Mouse (Mus musculus) hindbrain, embryonic 12.5 days (tissue): ENCODE measurements around the gene Ushbp1. TPM values are rescaled to one million over a fixed set of nuclear protein-coding genes. Genes with fewer than 3 reads are reported as not detected.

Experiments
- ATAC-seq: fragments of 200-750 bp; cut with Nextera tagmentation; 2 replicates; pipeline ENCODE4 v1.8.0; 2017; ENCODE audit warnings: moderate TSS enrichment; ENCODE audit not compliant: low FRiP score
- H3K27ac ChIP-seq: fragments of 300-500 bp; sonication (generic); 2 replicates; pipeline ENCODE4 v1.5.1; 2016; ENCODE audit warnings: mild to moderate bottlenecking
- H3K27me3 ChIP-seq: fragments of 300-500 bp; sonication (generic); 2 replicates; pipeline ENCODE4 v1.6.1; 2016; ENCODE audit warnings: mild to moderate bottlenecking
- H3K36me3 ChIP-seq: fragments of 300-500 bp; sonication (generic); 2 replicates; pipeline ENCODE4 v1.6.1; 2016; ENCODE audit warnings: mild to moderate bottlenecking
- H3K4me1 ChIP-seq: fragments of 300-500 bp; sonication (generic); 2 replicates; pipeline ENCODE4 v1.6.1; 2016
- H3K4me2 ChIP-seq: fragments of 300-500 bp; sonication (generic); replicated peaks from 2 replicates; pipeline ENCODE4 v1.6.1; 2016; ENCODE audit warnings: mild to moderate bottlenecking
- H3K4me3 ChIP-seq: fragments of 300-500 bp; sonication (generic); 2 replicates; pipeline ENCODE4 v1.5.1; 2016; ENCODE audit warnings: mild to moderate bottlenecking
- H3K9ac ChIP-seq: fragments of 300-500 bp; sonication (generic); 2 replicates; pipeline ENCODE4 v1.6.1; 2016; ENCODE audit warnings: mild to moderate bottlenecking, moderate library complexity
- H3K9me3 ChIP-seq: fragments of 300-500 bp; sonication (generic); replicated peaks from 2 replicates; pipeline ENCODE4 v1.6.1; 2016; ENCODE audit warnings: mild to moderate bottlenecking
- WGBS: fragments of 180-500 bp; shearing (Covaris S2); methylation state at CpG from one replicate; pipeline ENCODE4 v1.1.7; 2016; 5-methylcytosine and 5-hydroxymethylcytosine counted together
- polyA plus RNA-seq: library from polyadenylated mRNA; unstranded; fragments of >200 nt; fragmentation: Nextera tagmentation; extraction: Ambion mirVana; gene quantifications from 2 replicates; pipeline ENCODE4 v1.2.1, GENCODE M21; 2016

The Ushbp1 gene
- polyA plus RNA-seq, 1 experiment from 2014 or later, result 6.8 TPM

DNA sequence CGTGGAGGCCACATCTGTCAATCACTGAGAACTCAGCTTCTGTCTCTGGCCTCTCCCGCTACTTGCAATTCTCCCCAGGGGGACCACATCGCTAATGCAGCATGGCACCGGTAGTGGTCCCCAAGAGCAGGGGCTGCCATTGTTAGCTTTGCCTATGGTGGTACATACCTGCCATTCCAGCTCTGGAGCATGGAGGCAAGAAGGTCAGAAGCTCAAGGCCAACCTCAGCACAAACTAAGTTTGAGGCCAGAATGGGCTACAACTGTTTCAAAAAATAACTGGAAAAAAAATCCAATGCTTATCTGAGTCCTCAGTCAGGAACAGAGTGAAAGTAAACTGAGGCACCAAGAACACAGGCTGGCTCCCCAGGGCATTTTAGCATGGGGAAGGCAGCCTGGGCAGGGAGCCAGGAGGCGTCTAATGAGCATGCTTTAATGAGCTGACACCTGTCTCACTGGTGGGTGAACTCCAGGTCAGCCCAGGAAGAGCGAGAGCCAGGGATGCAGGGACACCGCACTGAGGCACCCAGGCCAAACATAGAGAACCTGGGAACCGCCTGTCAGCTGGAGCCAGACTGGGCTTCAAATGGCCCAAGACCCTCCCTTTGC is 19.1 kb downstream of the Ushbp1 start:
- Histone ChIP-seq H3K36me3 (peaks cover 26% of the 10 kb centered on the region; the same call in 1 of the 2 replicates), H3K9ac (peak overlapping the region; percentile 62), H3K9me3 (no peaks in the 10 kb centered on the region), H3K4me2 (peak overlapping the region; percentile 61), H3K4me3 (peak overlapping the region; percentile 32), H3K27me3 (no peaks in the 10 kb centered on the region), H3K4me1 (peaks cover 53% of the 10 kb centered on the region), H3K27ac (peak overlapping the region; percentile 79)
- 36% methylated on average over 8 of the region's 8 CpGs for WGBS
- no peak for ATAC-seq

DNA sequence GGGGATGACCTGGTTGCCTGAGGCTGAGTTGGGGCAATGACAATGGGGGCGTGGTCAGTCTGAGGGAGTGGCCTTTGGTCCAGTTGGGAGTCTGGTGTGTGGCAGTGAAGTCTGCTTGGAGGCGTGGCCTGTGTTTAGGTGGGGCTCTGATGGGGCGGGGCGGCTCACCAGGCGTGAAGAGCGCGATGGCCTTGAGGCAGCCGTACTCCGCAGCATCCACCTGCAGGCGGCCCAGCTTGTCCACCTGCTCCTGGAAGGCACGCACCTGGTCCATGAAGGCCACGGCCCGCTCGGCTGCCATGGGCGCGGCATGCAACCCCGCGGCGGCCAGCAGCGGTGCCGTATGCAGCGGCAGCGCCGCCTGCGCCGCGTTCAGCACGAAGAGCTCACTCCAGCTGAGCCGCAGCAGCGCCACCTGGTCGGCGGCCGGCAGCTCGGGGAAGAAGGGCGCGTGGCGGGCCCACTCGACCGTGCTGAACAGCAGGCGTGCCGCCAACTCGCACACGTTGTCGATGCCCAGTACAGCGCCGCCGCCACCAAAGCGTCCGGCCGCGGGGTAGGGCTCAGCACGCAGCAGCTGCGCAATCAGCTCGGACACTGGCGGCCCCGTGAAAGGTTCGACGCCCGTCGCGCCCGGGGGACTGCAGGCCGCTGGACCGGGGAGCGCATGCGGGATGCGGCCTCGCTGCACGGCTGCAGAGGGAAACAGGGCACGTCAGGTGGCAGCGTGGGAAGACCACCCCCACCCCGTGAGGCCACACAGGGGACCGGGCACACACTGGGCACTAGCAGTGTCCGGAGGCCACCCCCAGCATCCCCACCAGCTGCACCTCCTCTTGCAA is 19.8 kb downstream of the Ushbp1 start:
- 3% methylated on average over 67 of the region's 74 CpGs for WGBS
- H3K27me3 ChIP-seq, result no peaks in the 10 kb centered on the region
- peak; percentile 1; the same call in 1 of the 2 replicates for ATAC-seq
- H3K9ac ChIP-seq, result peak overlapping the region; percentile 62
- H3K27ac ChIP-seq, result peak overlapping the region; percentile 79
- no peaks in the 10 kb centered on the region for H3K9me3 ChIP-seq
- peak overlapping the region; percentile 32 for H3K4me3 ChIP-seq
- H3K4me2 ChIP-seq, result peak overlapping the region; percentile 61
- H3K4me1 ChIP-seq, result peaks cover 53% of the 10 kb centered on the region
- peaks cover 26% of the 10 kb centered on the region; the same call in 1 of the 2 replicates for H3K36me3 ChIP-seq

DNA sequence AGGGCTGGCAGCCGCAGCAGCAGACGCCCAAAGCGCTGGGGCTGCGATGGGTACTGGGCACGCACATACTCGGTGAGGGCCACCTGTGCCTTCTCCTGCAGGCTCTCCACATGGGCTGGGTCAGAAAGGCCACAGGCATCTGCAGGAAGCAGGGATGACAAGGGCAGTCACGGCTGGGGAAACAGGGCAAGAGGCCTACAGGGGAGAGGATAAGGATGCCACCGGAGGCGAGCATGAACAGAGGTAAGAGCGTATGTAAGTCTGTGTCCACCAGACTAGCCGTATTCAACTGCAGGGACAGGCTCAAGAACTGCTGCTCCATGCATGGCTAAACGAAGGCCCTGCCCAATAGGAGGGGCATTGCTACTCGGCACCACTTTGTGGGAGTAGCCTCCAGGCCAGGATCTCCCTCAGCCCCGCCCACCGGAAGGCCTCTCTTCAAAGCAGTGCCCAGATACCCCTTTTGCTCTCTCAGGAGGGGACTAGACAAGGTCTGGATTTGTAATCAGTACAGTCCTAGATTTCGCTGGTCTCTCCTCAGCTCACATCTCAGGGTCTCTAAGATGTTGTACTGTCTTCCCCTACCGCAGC is 20.9 kb downstream of the Ushbp1 start:
- H3K9ac ChIP-seq, result no peak overlapping the region
- H3K4me3 ChIP-seq, result no peak overlapping the region
- H3K4me1 ChIP-seq, result peaks cover 47% of the 10 kb centered on the region
- no peak overlapping the region for H3K27ac ChIP-seq
- H3K36me3 ChIP-seq, result peaks cover 28% of the 10 kb centered on the region
- no peak for ATAC-seq
- 78% methylated on average over 17 of the region's 17 CpGs for WGBS
- H3K27me3 ChIP-seq, result no peaks in the 10 kb centered on the region
- no peaks in the 10 kb centered on the region for H3K9me3 ChIP-seq
- H3K4me2 ChIP-seq, result no peak overlapping the region

DNA sequence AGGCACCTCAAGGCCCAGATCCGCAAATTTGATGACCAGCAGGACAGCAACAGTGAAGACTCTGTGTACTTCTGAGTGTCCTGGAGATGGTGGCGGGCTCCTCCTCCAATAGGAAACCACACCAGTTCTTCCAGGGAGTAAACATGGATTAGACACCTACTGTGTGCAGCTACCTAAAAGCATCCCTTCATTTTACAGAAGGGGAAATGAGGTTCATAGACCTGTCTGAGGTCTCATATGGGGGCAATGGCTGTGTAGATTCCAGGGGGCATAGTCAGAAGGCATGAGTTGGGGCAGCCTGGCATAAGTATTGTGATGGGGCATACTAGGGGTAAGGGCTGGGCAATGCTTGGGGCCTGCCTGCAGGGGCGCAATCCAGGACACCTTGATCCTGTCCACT is 22.6 kb downstream of the Ushbp1 start:
- ATAC-seq, result no peak
- Histone ChIP-seq H3K9me3 (no peaks in the 10 kb centered on the region), H3K4me3 (no peak overlapping the region), H3K4me1 (peaks cover 38% of the 10 kb centered on the region), H3K27ac (no peak overlapping the region), H3K4me2 (no peak overlapping the region), H3K36me3 (peaks cover 39% of the 10 kb centered on the region), H3K27me3 (no peaks in the 10 kb centered on the region), H3K9ac (no peak overlapping the region)
- 95% methylated on average over 3 of the region's 3 CpGs for WGBS

DNA sequence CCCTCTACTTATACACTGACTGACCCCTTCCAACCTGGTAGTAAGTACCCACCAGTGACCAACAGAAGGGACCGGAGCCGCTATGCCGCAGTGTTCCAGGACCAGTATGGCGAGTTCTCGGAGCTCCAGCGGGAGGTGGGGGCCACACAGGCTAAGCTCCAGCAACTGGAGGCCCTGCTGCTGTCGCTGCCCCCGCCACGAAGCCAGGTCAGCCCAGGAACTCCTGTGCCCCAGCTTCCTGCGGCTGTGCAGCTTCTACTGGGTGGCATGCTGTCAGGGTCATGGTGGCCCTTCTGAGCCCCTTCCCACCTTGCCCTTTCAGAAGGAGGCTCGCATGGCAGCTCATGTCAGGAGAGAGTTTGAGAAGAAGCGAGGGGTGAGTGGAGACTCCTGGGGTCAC is 23.2 kb downstream of the Ushbp1 start:
- H3K36me3 ChIP-seq, result peaks cover 33% of the 10 kb centered on the region
- H3K9me3 ChIP-seq, result no peaks in the 10 kb centered on the region
- no peaks in the 10 kb centered on the region for H3K27me3 ChIP-seq
- no peak for ATAC-seq
- no peak overlapping the region for H3K27ac ChIP-seq
- H3K4me3 ChIP-seq, result no peak overlapping the region
- no peak overlapping the region for H3K9ac ChIP-seq
- WGBS, result 78% methylated on average over 12 of the region's 12 CpGs
- H3K4me1 ChIP-seq, result peaks cover 44% of the 10 kb centered on the region
- H3K4me2 ChIP-seq, result no peak overlapping the region

DNA sequence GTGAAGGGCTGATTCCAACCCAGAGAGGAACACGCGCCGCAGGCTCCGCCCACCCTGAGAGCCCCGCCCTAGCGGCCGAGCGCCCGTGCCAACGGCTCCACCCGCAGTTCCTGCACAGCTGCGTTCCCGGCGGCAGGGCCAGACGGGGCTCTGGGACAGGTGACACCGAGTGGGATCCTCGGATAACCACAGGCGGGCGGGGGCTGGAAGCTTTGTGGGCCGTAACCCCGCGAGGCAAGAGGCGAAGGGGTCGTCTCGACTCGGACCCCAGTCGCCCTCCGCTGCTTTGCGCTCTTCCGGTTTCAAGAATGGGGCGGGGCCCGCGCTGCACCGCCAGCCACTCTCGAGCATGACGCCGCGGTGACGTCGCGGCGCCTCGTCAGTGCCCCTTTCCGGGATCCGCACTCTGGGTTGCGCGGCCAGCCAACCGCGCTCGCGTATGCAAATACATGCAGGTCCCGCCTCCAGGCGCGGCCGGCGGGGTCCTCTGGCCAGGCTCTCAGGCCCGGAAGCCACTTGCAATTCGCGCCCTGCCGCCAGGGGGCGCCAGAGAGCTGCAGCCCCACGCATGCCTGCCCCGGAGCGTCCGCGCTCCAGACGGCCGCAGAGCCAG is 24.3 kb downstream of the Ushbp1 start, which contains the start of gene Ocel1:
Gene Ocel1 (plus strand): TSS at position 63 of the 613 bp plus-strand sequence.
- peak; percentile 81 for ATAC-seq
- H3K4me1 ChIP-seq, result peaks cover 36% of the 10 kb centered on the region

DNA sequence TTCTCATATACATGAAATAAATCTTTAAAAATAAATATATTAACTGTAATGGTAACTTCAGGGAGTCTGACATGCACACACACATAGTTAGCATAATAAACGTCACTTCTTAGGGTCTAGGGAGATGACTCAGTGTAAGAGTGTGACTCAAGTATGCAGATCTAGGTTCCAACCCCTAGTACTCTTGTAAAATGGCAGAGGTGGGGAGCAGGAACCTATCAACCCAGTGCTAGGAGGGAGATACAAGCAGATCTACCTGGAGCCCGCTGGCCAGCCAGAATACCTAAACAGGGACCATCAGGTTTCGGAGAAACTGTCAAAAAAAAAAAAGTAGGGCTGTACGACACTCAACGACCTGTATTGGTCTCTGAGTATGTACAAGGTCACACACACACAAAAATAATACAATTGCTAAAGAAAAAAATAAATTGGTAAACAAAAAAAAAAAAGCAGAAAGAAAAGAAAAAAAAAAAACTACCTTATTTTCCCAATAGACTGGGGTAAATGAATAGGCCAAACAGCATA is 24.8 kb downstream of the Ushbp1 start:
- Histone ChIP-seq H3K27ac (peak overlapping the region; percentile 88), H3K4me3 (peak overlapping the region; percentile 76), H3K4me1 (peaks cover 30% of the 10 kb centered on the region), H3K36me3 (peaks cover 33% of the 10 kb centered on the region), H3K9me3 (no peaks in the 10 kb centered on the region), H3K27me3 (no peaks in the 10 kb centered on the region), H3K4me2 (peak overlapping the region; percentile 48), H3K9ac (peak overlapping the region; percentile 62; the same call in 1 of the 2 replicates)
- WGBS, result 29% methylated on average over 5 of the region's 5 CpGs
- no peak for ATAC-seq

More for the DNA sequence above, 24.3 kb downstream of the Ushbp1 start, which contains the start of gene Ocel1:
- Histone ChIP-seq H3K4me2 (peak within 1 kb of the TSS; percentile 48), H3K36me3 (peaks cover 33% of the 10 kb centered on the region), H3K9me3 (no peaks in the 10 kb centered on the region), H3K27ac (peak within 1 kb of the TSS; percentile 88), H3K9ac (peak within 1 kb of the TSS; percentile 62), H3K4me3 (peak within 1 kb of the TSS; percentile 76), H3K27me3 (no peaks in the 10 kb centered on the region)
- under 1% methylated on average over 68 of the region's 68 CpGs for WGBS

DNA sequence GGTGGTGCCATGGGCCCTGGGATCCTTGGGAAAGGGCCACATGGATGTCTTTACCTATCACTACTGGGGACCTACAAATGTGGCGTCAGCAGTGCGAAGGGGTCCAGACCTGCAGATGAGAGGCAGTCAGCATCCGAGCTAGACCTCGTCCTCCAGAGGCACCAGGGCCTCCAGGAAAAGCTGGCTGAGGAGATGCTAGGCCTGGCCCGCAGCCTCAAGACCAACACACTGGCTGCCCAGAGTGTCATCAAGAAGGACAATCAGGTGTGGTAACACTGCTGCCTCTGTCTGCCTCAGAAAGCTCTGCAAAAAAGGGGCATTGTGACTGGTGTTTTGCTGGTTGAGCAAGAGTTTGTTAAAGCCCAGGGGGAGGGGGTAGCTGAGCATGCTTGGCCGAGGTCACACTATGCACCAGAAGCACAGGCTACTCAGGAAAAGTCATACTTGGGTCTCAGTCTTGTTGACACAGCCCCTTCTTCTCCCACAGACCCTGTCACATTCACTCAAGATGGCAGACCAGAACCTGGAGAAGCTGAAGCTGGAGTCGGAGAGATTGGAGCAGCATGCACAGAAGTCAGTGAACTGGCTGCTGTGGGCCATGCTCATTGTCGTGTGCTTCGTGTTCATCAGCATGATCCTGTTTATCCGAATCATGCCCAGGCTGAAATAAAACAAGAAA is 26.4 kb downstream of the Ushbp1 start:
- H3K36me3 ChIP-seq, result peaks cover 26% of the 10 kb centered on the region
- peaks cover 18% of the 10 kb centered on the region for H3K4me1 ChIP-seq
- 92% methylated on average over 10 of the region's 10 CpGs for WGBS
- H3K27ac ChIP-seq, result no peak overlapping the region
- no peak for ATAC-seq
- no peak overlapping the region for H3K9ac ChIP-seq
- no peaks in the 10 kb centered on the region for H3K9me3 ChIP-seq
- no peak overlapping the region for H3K4me3 ChIP-seq
- H3K27me3 ChIP-seq, result no peaks in the 10 kb centered on the region
- H3K4me2 ChIP-seq, result no peak overlapping the region

DNA sequence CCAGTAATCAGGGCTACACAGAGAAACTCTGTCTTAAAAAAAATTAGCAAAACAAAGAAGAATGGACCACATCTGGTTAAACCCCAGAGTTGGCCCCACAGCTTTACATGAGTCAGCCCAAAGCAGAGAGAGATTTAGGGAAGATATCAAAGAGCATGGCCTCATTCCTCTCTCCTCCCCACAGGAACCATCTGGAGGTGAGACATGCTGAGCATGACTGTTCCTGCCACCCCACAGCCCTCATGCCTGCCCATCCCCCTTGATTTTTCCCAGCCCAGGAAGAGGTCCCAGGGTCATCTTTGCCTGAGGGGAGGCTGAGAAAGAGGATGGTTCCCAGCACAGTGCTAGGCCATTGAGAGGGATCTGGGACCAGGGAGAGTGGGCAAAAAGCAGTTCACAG is 27.2 kb downstream of the Ushbp1 start:
- no peaks in the 10 kb centered on the region for H3K27me3 ChIP-seq
- H3K4me3 ChIP-seq, result 0 out of 2 replicates have a peak overlapping the region, but pooled peaks have one; percentile 68
- no peak overlapping the region for H3K27ac ChIP-seq
- H3K9ac ChIP-seq, result 0 out of 2 replicates have a peak overlapping the region, but pooled peaks have one; percentile 8
- peak overlapping the region; percentile 83 for H3K4me2 ChIP-seq
- peaks cover 18% of the 10 kb centered on the region for H3K4me1 ChIP-seq
- no peak for ATAC-seq
- H3K36me3 ChIP-seq, result peaks cover 20% of the 10 kb centered on the region
- H3K9me3 ChIP-seq, result no peaks in the 10 kb centered on the region

DNA sequence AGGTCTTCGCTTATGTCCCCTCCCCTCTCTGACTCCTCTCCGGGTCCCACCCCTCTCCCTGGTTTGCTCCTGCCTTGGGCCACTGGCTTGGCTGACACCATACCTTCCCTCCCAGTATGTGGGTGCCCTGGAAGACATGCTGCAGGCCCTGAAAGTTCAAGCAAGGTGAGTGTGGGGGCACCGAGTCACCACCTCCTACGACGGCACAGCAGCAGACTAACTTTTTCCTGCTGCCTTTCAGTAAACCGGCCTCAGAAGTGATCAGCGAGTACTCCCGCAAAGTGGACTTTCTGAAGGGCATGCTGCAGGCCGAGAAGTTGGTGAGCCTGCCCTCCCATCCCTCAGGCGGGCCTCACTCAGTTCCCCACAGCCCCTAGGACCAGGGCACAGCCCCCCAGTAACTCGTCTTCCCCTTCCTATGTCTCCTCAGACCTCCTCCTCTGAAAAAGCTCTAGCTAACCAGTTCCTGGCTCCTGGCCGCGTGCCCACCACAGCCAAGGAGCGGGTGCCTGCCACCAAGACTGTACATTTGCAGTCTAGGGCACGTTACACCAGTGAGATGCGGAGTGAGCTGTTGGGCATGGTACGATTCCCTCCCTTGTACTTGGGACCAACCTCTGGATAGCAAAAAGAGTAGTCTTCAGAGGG is 27.9 kb downstream of the Ushbp1 start:
- no peaks in the 10 kb centered on the region for H3K27me3 ChIP-seq
- H3K4me2 ChIP-seq, result peak overlapping the region; percentile 83
- H3K9me3 ChIP-seq, result no peaks in the 10 kb centered on the region
- peaks cover 18% of the 10 kb centered on the region for H3K4me1 ChIP-seq
- peak overlapping the region; percentile 68 for H3K4me3 ChIP-seq
- no peak for ATAC-seq
- peak overlapping the region; percentile 94 for H3K27ac ChIP-seq
- H3K9ac ChIP-seq, result peak overlapping the region; percentile 68
- H3K36me3 ChIP-seq, result peaks cover 15% of the 10 kb centered on the region
- WGBS, result 51% methylated on average over 17 of the region's 17 CpGs
